Mouse (Mus musculus) embryonic facial prominence, embryonic 12.5 days (tissue): ENCODE data around the gene Sept11. TPM values are rescaled to one million over a fixed set of nuclear protein-coding genes. Genes with fewer than 3 reads are reported as not detected.

Source experiments
- ATAC-seq: fragments of 200-750 bp; cut with Nextera tagmentation; 2 replicates; pipeline ENCODE4 v1.8.0; 2017; ENCODE audit not compliant: insufficient number of reproducible peaks, insufficient read depth, low FRiP score, low TSS enrichment
- H3K27ac ChIP-seq: fragments of 300-500 bp; sonication (generic); 2 replicates; pipeline ENCODE4 v1.5.1; 2016; ENCODE audit warnings: mild to moderate bottlenecking
- H3K27me3 ChIP-seq: fragments of 300-500 bp; sonication (generic); 2 replicates; pipeline ENCODE4 v1.6.1; 2016; ENCODE audit warnings: mild to moderate bottlenecking, moderate library complexity
- H3K36me3 ChIP-seq: fragments of 300-500 bp; sonication (generic); 2 replicates; pipeline ENCODE4 v1.6.1; 2016; ENCODE audit warnings: mild to moderate bottlenecking
- H3K4me1 ChIP-seq: fragments of 300-500 bp; sonication (generic); 2 replicates; pipeline ENCODE4 v1.6.1; 2016
- H3K4me2 ChIP-seq: fragments of 300-500 bp; sonication (generic); replicated peaks from 2 replicates; pipeline ENCODE4 v1.6.1; 2016; ENCODE audit warnings: mild to moderate bottlenecking, moderate library complexity
- H3K4me3 ChIP-seq: fragments of 300-500 bp; sonication (generic); 2 replicates; pipeline ENCODE4 v1.5.1; 2016; ENCODE audit warnings: mild to moderate bottlenecking
- H3K9ac ChIP-seq: fragments of 300-500 bp; sonication (generic); 2 replicates; pipeline ENCODE4 v1.6.1; 2016; ENCODE audit warnings: mild to moderate bottlenecking, moderate library complexity
- H3K9me3 ChIP-seq: fragments of 300-500 bp; sonication (generic); 2 replicates; pipeline ENCODE4 v1.6.1; 2016; ENCODE audit warnings: mild to moderate bottlenecking, moderate library complexity
- WGBS: fragments of 180-500 bp; shearing (Covaris S2); methylation state at CpG from one replicate; pipeline ENCODE4 v1.1.7; 2016; 5-methylcytosine and 5-hydroxymethylcytosine counted together
- polyA plus RNA-seq: library from polyadenylated mRNA; unstranded; fragments of >200 nt; fragmentation: Nextera tagmentation; extraction: Ambion mirVana; gene quantifications from 2 replicates; pipeline ENCODE4 v1.2.1, GENCODE M21; 2016

Gene Sept11
- polyA plus RNA-seq, 1 experiment from 2014 or later = 263 TPM

- Histone ChIP-seq H3K4me2 (no peak overlapping the region), H3K4me1 (peaks cover 61% of the 10 kb centered on the region), H3K4me3 (no peak overlapping the region), H3K27me3 (no peaks in the 10 kb centered on the region), H3K9me3 (no peaks in the 10 kb centered on the region), H3K9ac (no peak overlapping the region), H3K27ac (no peak overlapping the region), H3K36me3 (no peaks in the 10 kb centered on the region)
- no peak for ATAC-seq
- 69% methylated on average over 14 of the region's 14 CpGs for WGBS
Observed at GRCm38 (mm10) chr5:93098811-93099210, 5.6 kb downstream of the Sept11 start.

GRCm38 (mm10) chr5:93100906-93101305, 7.7 kb downstream of the Sept11 start:
- 71% methylated on average over 4 of the region's 4 CpGs for WGBS
- Histone ChIP-seq H3K27me3 (no peaks in the 10 kb centered on the region), H3K4me3 (no peak overlapping the region), H3K4me2 (no peak overlapping the region), H3K4me1 (peaks cover 48% of the 10 kb centered on the region), H3K27ac (no peak overlapping the region), H3K9ac (no peak overlapping the region), H3K36me3 (no peaks in the 10 kb centered on the region), H3K9me3 (no peaks in the 10 kb centered on the region)
- no peak for ATAC-seq

DNA sequence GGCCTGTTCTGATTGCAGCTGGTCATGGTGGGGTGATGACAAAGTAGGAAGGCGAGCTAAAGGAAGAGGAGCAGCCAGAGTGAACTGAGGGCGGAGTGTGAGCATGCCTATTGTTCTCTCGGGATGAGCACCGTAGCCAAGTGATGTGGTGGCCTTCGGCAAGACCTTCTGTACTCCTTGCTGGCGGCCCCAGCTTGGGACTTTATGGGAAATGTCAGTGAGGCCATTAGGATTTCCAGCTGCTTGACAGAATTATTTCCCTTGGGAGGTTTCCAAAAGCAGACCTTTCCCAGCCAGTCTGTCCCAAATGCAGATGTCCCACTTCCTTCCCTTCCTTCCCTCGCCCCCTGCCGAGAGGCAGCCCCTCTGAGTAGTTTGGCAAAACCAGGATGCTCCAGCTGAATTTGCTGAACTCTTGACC, 8.1 kb downstream of the Sept11 start:
- WGBS = 30% methylated on average over 8 of the region's 8 CpGs
- peaks cover 44% of the 10 kb centered on the region for H3K4me1 ChIP-seq

GRCm38 (mm10) chr5:93103603-93104002, 10.4 kb downstream of the Sept11 start:
- no peaks in the 10 kb centered on the region for H3K9me3 ChIP-seq
- H3K4me1 ChIP-seq = peaks cover 21% of the 10 kb centered on the region
- ATAC-seq = no peak
- no peak overlapping the region for H3K4me2 ChIP-seq
- no peak overlapping the region for H3K27ac ChIP-seq
- 74% methylated on average over 8 of the region's 8 CpGs for WGBS
- no peak overlapping the region for H3K9ac ChIP-seq
- H3K27me3 ChIP-seq = no peaks in the 10 kb centered on the region
- no peak overlapping the region for H3K4me3 ChIP-seq
- H3K36me3 ChIP-seq = no peaks in the 10 kb centered on the region

More for the DNA sequence above, 8.1 kb downstream of the Sept11 start:
- H3K4me3 ChIP-seq = no peak overlapping the region
- no peak overlapping the region for H3K4me2 ChIP-seq
- H3K9me3 ChIP-seq = no peaks in the 10 kb centered on the region
- no peaks in the 10 kb centered on the region for H3K27me3 ChIP-seq
- no peak for ATAC-seq
- no peak overlapping the region for H3K27ac ChIP-seq
- H3K9ac ChIP-seq = no peak overlapping the region
- no peaks in the 10 kb centered on the region for H3K36me3 ChIP-seq

DNA sequence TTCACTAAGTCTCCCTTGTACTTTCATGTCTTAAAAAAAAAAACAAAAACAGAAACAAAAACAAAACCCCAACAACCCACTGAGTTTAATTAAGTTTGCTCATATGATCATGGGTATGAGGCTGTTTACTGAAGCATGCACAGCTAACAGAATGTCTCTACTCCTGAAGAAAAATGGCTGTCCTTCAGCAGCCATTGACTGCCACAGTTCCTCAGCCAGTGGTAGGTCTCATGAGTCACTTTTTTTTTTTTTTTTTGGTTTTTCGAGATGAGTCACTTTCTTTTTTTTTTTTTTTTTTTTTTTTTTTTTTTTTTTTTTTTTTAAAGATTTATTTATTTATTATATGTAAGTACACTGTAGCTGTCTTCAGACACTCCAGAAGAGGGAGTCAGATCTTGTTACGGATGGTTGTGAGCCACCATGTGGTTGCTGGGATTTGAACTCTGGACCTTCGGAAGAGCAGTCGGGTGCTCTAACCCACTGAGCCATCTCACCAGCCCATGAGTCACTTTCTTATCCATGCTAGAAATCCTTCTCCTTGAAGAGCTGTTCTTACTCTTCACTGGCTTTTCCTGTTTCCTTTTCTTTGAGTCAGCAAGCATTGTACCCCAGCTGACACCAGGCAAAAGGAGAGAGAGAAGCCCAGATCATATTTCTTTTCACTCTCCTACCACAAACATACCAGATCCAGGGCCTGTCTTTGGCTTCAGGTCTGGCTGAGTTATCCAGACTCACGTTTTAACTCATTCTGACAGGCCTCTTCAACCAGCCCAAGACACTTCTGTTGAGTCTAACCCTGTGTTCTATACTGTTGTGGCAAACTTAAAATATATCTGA, 12.0 kb downstream of the Sept11 start:
- Histone ChIP-seq H3K4me1 (peaks cover 13% of the 10 kb centered on the region), H3K9me3 (no peaks in the 10 kb centered on the region), H3K27me3 (no peaks in the 10 kb centered on the region), H3K36me3 (no peaks in the 10 kb centered on the region), H3K9ac (no peak overlapping the region), H3K27ac (no peak overlapping the region), H3K4me2 (no peak overlapping the region), H3K4me3 (no peak overlapping the region)
- ATAC-seq = no peak
- 66% methylated on average over 4 of the region's 5 CpGs for WGBS

GRCm38 (mm10) chr5:93106048-93106447, 12.8 kb downstream of the Sept11 start:
- H3K4me2 ChIP-seq = no peak overlapping the region
- no peak for ATAC-seq
- 93% methylated on average over 4 of the region's 4 CpGs for WGBS
- peaks cover 5% of the 10 kb centered on the region; the same call in 1 of the 2 replicates for H3K36me3 ChIP-seq
- no peaks in the 10 kb centered on the region for H3K27me3 ChIP-seq
- no peak overlapping the region for H3K9ac ChIP-seq
- no peak overlapping the region for H3K4me3 ChIP-seq
- peaks cover 7% of the 10 kb centered on the region for H3K4me1 ChIP-seq
- no peaks in the 10 kb centered on the region for H3K9me3 ChIP-seq
- no peak overlapping the region for H3K27ac ChIP-seq

DNA sequence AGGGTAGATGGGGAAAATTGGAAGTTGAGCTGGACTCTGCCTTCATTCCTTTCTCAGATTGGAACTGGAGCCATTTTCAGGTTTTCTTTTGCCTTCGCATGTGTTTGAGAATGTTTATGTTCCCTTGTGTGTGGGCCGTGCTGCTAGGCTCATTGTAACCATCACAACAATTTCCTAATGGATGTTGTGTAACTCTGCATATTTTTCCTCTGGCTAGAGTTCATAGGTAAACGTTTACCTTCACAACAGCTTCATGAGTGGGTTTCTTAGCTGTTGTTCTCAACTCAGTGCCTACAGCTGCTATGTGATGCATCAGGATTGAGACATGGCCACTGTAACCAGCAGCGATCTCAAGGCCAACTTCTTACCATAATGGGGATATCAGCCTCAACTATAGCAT, 15.5 kb downstream of the Sept11 start:
- no peak overlapping the region for H3K27ac ChIP-seq
- H3K9me3 ChIP-seq = no peaks in the 10 kb centered on the region
- peaks cover 8% of the 10 kb centered on the region; the same call in 1 of the 2 replicates for H3K36me3 ChIP-seq
- no peak overlapping the region for H3K9ac ChIP-seq
- 0 out of 2 replicates have a peak, but pooled peaks cover 6% of the 10 kb centered on the region for H3K4me1 ChIP-seq
- H3K27me3 ChIP-seq = no peaks in the 10 kb centered on the region
- ATAC-seq = no peak
- no peak overlapping the region for H3K4me3 ChIP-seq
- no peak overlapping the region for H3K4me2 ChIP-seq
- 88% methylated on average over 4 of the region's 4 CpGs for WGBS

- H3K27ac ChIP-seq = no peak overlapping the region
- H3K9ac ChIP-seq = no peak overlapping the region
- no peak overlapping the region for H3K4me3 ChIP-seq
- no peaks in the 10 kb centered on the region for H3K9me3 ChIP-seq
- H3K36me3 ChIP-seq = peaks cover 8% of the 10 kb centered on the region; the same call in 1 of the 2 replicates
- WGBS = 76% methylated on average over 2 of the region's 2 CpGs
- no peak overlapping the region for H3K4me2 ChIP-seq
- peaks cover 12% of the 10 kb centered on the region; the same call in 1 of the 2 replicates for H3K4me1 ChIP-seq
- no peak for ATAC-seq
- no peaks in the 10 kb centered on the region for H3K27me3 ChIP-seq
Observed at GRCm38 (mm10) chr5:93109555-93109954, 16.3 kb downstream of the Sept11 start.

DNA sequence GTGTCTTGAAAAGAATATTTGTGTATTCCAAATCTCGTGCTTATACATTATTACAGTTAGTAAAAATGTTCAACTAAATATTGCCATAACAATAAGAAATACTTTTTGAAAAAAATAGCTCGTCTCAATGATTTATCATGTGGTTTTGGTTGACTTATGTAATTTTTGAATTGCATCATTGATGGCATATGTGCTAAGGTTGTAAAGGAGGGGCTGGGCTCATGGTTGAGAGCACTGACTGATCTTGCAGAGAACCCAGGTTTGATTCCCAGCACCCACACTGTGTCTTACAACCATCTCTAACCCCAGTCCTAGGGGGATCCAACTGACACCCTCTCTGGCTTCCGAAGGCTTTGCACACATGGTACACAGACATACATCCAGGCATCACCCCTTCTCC, 19.1 kb downstream of the Sept11 start:
- H3K36me3 ChIP-seq = peaks cover 8% of the 10 kb centered on the region; the same call in 1 of the 2 replicates
- WGBS = 90% methylated on average over 3 of the region's 3 CpGs

DNA sequence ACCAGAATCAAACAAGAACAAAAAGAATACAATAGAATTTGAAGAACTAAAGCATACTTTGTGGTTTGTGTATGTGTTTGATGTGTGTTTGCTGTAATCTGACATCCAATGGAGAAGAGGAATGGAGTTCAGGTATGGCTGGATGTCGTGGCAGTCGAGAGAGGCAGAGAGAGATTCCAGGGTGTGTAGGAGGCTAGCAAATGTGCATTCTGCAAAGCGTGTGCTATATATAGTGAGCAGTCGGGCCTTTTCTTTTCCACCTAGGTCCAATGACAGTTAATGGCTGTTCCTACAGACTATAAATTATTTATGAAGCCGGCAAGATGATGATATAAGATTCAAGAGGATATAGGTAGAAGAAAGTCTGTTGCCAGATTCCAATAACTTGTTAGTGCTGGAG, 20.3 kb downstream of the Sept11 start:
- peaks cover 8% of the 10 kb centered on the region; the same call in 1 of the 2 replicates for H3K36me3 ChIP-seq
- 94% methylated on average over 5 of the region's 5 CpGs for WGBS

More for the DNA sequence above, 19.1 kb downstream of the Sept11 start:
- Histone ChIP-seq H3K4me1 (peaks cover 33% of the 10 kb centered on the region), H3K9me3 (no peaks in the 10 kb centered on the region), H3K4me3 (no peak overlapping the region), H3K27me3 (no peaks in the 10 kb centered on the region), H3K4me2 (no peak overlapping the region), H3K27ac (no peak overlapping the region), H3K9ac (no peak overlapping the region)
- ATAC-seq = no peak

GRCm38 (mm10) chr5:93114515-93114914, 21.3 kb downstream of the Sept11 start:
- no peak overlapping the region for H3K4me2 ChIP-seq
- H3K9ac ChIP-seq = no peak overlapping the region
- no peaks in the 10 kb centered on the region for H3K9me3 ChIP-seq
- peaks cover 8% of the 10 kb centered on the region; the same call in 1 of the 2 replicates for H3K36me3 ChIP-seq
- peak overlapping the region; percentile 61 for H3K27ac ChIP-seq
- peaks cover 33% of the 10 kb centered on the region for H3K4me1 ChIP-seq
- no peak overlapping the region for H3K4me3 ChIP-seq
- 52% methylated on average over 6 of the region's 6 CpGs for WGBS
- no peaks in the 10 kb centered on the region for H3K27me3 ChIP-seq
- ATAC-seq = peak; percentile 69; the same call in 1 of the 2 replicates

More for the DNA sequence above, 20.3 kb downstream of the Sept11 start:
- Histone ChIP-seq H3K4me3 (no peak overlapping the region), H3K27me3 (no peaks in the 10 kb centered on the region), H3K27ac (no peak overlapping the region), H3K9ac (no peak overlapping the region), H3K4me1 (peaks cover 33% of the 10 kb centered on the region), H3K9me3 (no peaks in the 10 kb centered on the region), H3K4me2 (no peak overlapping the region)
- ATAC-seq = no peak

DNA sequence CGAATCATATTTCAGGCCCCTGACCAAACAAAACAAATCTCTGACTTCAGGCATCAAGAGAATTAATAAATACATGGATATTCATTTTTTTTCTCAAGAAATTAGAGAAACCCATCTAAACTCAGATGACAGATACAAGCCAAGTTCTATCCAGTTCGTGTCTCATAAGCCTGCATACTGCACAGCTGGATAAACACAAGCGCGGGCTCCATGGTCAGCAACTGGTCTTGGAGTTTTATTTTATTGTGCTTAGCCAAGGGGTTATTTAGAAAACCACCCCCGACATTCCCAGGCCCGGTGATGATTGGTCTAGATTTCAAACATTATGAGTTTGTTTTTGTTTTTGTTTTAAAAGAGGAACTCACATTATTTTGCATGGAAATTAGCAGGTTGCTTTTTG, 21.8 kb downstream of the Sept11 start:
- no peak for ATAC-seq
- WGBS = 65% methylated on average over 6 of the region's 6 CpGs
- H3K4me3 ChIP-seq = no peak overlapping the region
- H3K9me3 ChIP-seq = no peaks in the 10 kb centered on the region
- H3K27ac ChIP-seq = peak overlapping the region; percentile 61
- peaks cover 8% of the 10 kb centered on the region; the same call in 1 of the 2 replicates for H3K36me3 ChIP-seq
- no peak overlapping the region for H3K9ac ChIP-seq
- no peak overlapping the region for H3K4me2 ChIP-seq
- peaks cover 33% of the 10 kb centered on the region for H3K4me1 ChIP-seq
- H3K27me3 ChIP-seq = no peaks in the 10 kb centered on the region
